Mouse (Mus musculus) heart, postnatal 0 days (tissue): ENCODE data around the gene Rbm8a.

Experiments
- CTCF ChIP-seq: IDR thresholded peaks from 2 replicates; pipeline ENCODE4 v1.5.1; 2016; ENCODE audit warnings: antibody characterized with exemption, control low read depth, low read depth
- EP300 ChIP-seq: IDR thresholded peaks from 2 replicates; pipeline ENCODE4 v1.6.1; 2016; ENCODE audit warnings: antibody characterized with exemption, low read depth

DNA sequence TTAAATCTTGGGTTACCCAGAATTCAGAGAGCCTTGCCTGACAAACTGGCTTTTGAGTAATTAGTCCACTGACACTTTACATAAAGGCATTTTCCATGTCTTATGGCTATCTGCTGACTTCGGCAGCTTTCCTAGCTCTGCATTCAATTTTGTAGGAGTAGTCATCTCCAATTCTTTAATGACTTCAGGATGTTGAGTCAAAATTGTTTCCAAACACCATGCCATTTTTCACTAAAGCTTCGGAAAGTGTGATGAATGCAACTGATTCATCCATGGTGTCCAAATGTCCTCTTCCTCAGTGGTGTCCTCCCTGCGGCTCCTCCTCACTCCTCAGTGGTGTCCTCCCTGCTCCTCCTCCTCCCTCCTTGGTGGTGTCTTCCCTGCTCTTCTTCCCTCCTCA, 11.8 kb upstream of the Rbm8a start:
- no peak for TF ChIP-seq CTCF
- TF ChIP-seq EP300 = no peak
